Mouse (Mus musculus): Measurements from ENCODE around the gene Adal. TPM values are rescaled to one million over a fixed set of nuclear protein-coding genes. Genes with fewer than 3 reads are reported as not detected.

The Adal gene
- polyA plus RNA-seq, 1 experiment from 2014 or later, result 23.6 TPM

- no peak overlapping the region for H3K4me2 ChIP-seq (replicated peaks)
- 91% methylated on average over 7 of the region's 7 CpGs for whole genome bisulfite sequencing
- no peak for ATAC-seq (ENCODE audit: insufficient number of reproducible peaks, insufficient read depth, low FRiP score, low TSS enrichment)
- H3K27ac ChIP-seq, result no peak overlapping the region
- no peaks in the 10 kb centered on the region for H3K4me1 ChIP-seq
- peaks cover 53% of the 10 kb centered on the region for H3K36me3 ChIP-seq
- H3K27me3 ChIP-seq, result no peaks in the 10 kb centered on the region
- H3K9me3 ChIP-seq, result no peaks in the 10 kb centered on the region
- H3K9ac ChIP-seq, result no peak overlapping the region
- H3K4me3 ChIP-seq, result no peak overlapping the region
These were observed 43.9 kb downstream of the Adal start for GRCm38 (mm10) chr2:121184142-121184541.

- 68% methylated on average over 1 of the region's 1 CpGs for WGBS
- H3K27me3 ChIP-seq, result no peaks in the 10 kb centered on the region
- ATAC-seq (ENCODE audit: insufficient number of reproducible peaks, insufficient read depth, low FRiP score, low TSS enrichment), result no peak
These were observed 48.3 kb downstream of the Adal start for GRCm38 (mm10) chr2:121188530-121188929.

GRCm38 (mm10) chr2:121195466-121195865, 55.2 kb downstream of the Adal start:
- Histone ChIP-seq H3K9me3 (no peaks in the 10 kb centered on the region), H3K36me3 (peaks cover 93% of the 10 kb centered on the region), H3K27ac (no peak overlapping the region), H3K4me3 (no peak overlapping the region), H3K4me1 (no peaks in the 10 kb centered on the region), H3K9ac (no peak overlapping the region), H3K4me2 (replicated peaks) (no peak overlapping the region), H3K27me3 (no peaks in the 10 kb centered on the region)
- 94% methylated on average over 9 of the region's 9 CpGs for WGBS
- no peak for ATAC-seq (ENCODE audit: insufficient number of reproducible peaks, insufficient read depth, low FRiP score, low TSS enrichment)

More at GRCm38 (mm10) chr2:121188530-121188929, 48.3 kb downstream of the Adal start:
- Histone ChIP-seq H3K27ac (no peak overlapping the region), H3K4me2 (replicated peaks) (no peak overlapping the region), H3K9ac (no peak overlapping the region), H3K9me3 (no peaks in the 10 kb centered on the region), H3K4me1 (no peaks in the 10 kb centered on the region), H3K36me3 (peaks cover 68% of the 10 kb centered on the region), H3K4me3 (no peak overlapping the region)

- ATAC-seq (ENCODE audit: insufficient number of reproducible peaks, insufficient read depth, low FRiP score, low TSS enrichment), result no peak
- no peak overlapping the region for H3K4me2 ChIP-seq (replicated peaks)
- no peak overlapping the region for H3K27ac ChIP-seq
- H3K36me3 ChIP-seq, result peaks cover 90% of the 10 kb centered on the region
- WGBS, result 95% methylated on average over 17 of the region's 17 CpGs
- H3K27me3 ChIP-seq, result no peaks in the 10 kb centered on the region
- no peaks in the 10 kb centered on the region for H3K9me3 ChIP-seq
- no peak overlapping the region for H3K4me3 ChIP-seq
- H3K4me1 ChIP-seq, result no peaks in the 10 kb centered on the region
- no peak overlapping the region for H3K9ac ChIP-seq
These were observed 64.0 kb downstream of the Adal start for GRCm38 (mm10) chr2:121204276-121204675.

Other genes starting within 250 kb of the Adal start
- 28.5 and 29.3 TPM in 2 replicates for gene Ubr1, start 169.7 kb upstream of the Adal start, polyA plus RNA-seq (2016; fragmentation: Nextera tagmentation; extraction: Ambion mirVana)
- gene Tmem62, start 163.4 kb upstream of the Adal start, polyA plus RNA-seq (2016; fragmentation: Nextera tagmentation; extraction: Ambion mirVana), result 2.3 and 2.9 TPM in 2 replicates
- 41.6 and 41.7 TPM in 2 replicates for gene Ccndbp1, start 132.0 kb upstream of the Adal start, polyA plus RNA-seq (2016; fragmentation: Nextera tagmentation; extraction: Ambion mirVana)
- 5.0 and 6.1 TPM in 2 replicates for gene Epb42, start 103.4 kb upstream of the Adal start, polyA plus RNA-seq (2016; fragmentation: Nextera tagmentation; extraction: Ambion mirVana)
- not detected in 2 replicates for gene Tgm5, start 54.6 kb upstream of the Adal start, polyA plus RNA-seq (2016; fragmentation: Nextera tagmentation; extraction: Ambion mirVana)
- gene Tgm7, start 30.6 kb upstream of the Adal start, polyA plus RNA-seq (2016; fragmentation: Nextera tagmentation; extraction: Ambion mirVana), result not detected in 2 replicates
- gene Lcmt2, start 225 bp downstream of the Adal start, polyA plus RNA-seq (2016; fragmentation: Nextera tagmentation; extraction: Ambion mirVana), result 23.1 and 25.4 TPM in 2 replicates
- gene Tubgcp4, start 30.2 kb downstream of the Adal start, polyA plus RNA-seq (2016; fragmentation: Nextera tagmentation; extraction: Ambion mirVana), result 76.4 and 88.6 TPM in 2 replicates
- gene Zscan29, start 30.7 kb downstream of the Adal start, polyA plus RNA-seq (2016; fragmentation: Nextera tagmentation; extraction: Ambion mirVana), result 11.4 and 11.6 TPM in 2 replicates
- 125 and 128 TPM in 2 replicates for gene Trp53bp1, start 131.0 kb downstream of the Adal start, polyA plus RNA-seq (2016; fragmentation: Nextera tagmentation; extraction: Ambion mirVana)
- 3.9 and 4.4 TPM in 2 replicates for gene Map1a, start 149.2 kb downstream of the Adal start, polyA plus RNA-seq (2016; fragmentation: Nextera tagmentation; extraction: Ambion mirVana)
- gene Ppip5k1, start 215.0 kb downstream of the Adal start, polyA plus RNA-seq (2016; fragmentation: Nextera tagmentation; extraction: Ambion mirVana), result 13.4 and 13.9 TPM in 2 replicates
- 10.2 and 13.0 TPM in 2 replicates for gene Ckmt1, start 217.3 kb downstream of the Adal start, polyA plus RNA-seq (2016; fragmentation: Nextera tagmentation; extraction: Ambion mirVana)
- 0.03 TPM in 1 of 2 replicates, not detected in the other for gene Strc, start 246.7 kb downstream of the Adal start, polyA plus RNA-seq (2016; fragmentation: Nextera tagmentation; extraction: Ambion mirVana)

Data from embryonic facial prominence, embryonic 12.5 days (tissue).